8 mouse cellular contexts compared by ENCODE assay signal in genomic region chr5:29195570-29196263, GRCm38 (mm10). TPM values are rescaled to one million over a fixed set of nuclear protein-coding genes. Genes with fewer than 3 reads are reported as not detected.
DNase-seq lines count a peak whose midpoint lies in the region; ATAC-seq and TF ChIP-seq lines count a peak whose summit lies in the region.

Gene Rnf32 (plus strand): TSS chr5:29195992.

- H3K9ac ChIP-seq in intestine, postnatal 0 days (ENCODE audit: low read depth, low read length), result peak within 1 kb of the TSS; percentile 68

- no peaks in the 10 kb centered on the region for H3K27me3 ChIP-seq in intestine, postnatal 0 days (replicated peaks; ENCODE audit: control insufficient read depth, insufficient read depth, low read length)
- no peaks in the 10 kb centered on the region for H3K27me3 ChIP-seq in midbrain, embryonic 10.5 days (ENCODE audit: low read depth, poor library complexity, severe bottlenecking)

- intact Hi-C loops in left cerebral cortex, postnatal 36 days (cut with DNase I), result loop anchor here (5.0 to 10.0 kb wide), 3 partner anchors 341 to 728 kb away; partner anchors contain the start of genes Shh and Ube3c

- H3K4me3 ChIP-seq in intestine, postnatal 0 days (ENCODE audit: low read depth, low read length), result peak within 1 kb of the TSS; percentile 61
- H3K4me3 ChIP-seq in midbrain, embryonic 10.5 days, result peak within 1 kb of the TSS; percentile 74

- peak within 1 kb of the TSS; percentile 82 for H3K4me2 ChIP-seq in intestine, postnatal 0 days (replicated peaks; ENCODE audit: low read depth)

- peak; percentile 95 for ATAC-seq in intestine, postnatal 0 days

- no peaks in the 10 kb centered on the region for H3K9me3 ChIP-seq in intestine, postnatal 0 days (ENCODE audit: control insufficient read depth)
- no peaks in the 10 kb centered on the region for H3K9me3 ChIP-seq in midbrain, embryonic 10.5 days (replicated peaks)

- no peaks in the 10 kb centered on the region; the same call in 1 of the 2 replicates for H3K4me1 ChIP-seq in intestine, postnatal 0 days (replicated peaks; ENCODE audit: control insufficient read depth, insufficient read depth, low read length)
- peaks cover 31% of the 10 kb centered on the region for H3K4me1 ChIP-seq in midbrain, embryonic 10.5 days

- under 1% methylated on average over 67 of the region's 70 CpGs for WGBS in intestine, postnatal 0 days
- under 1% methylated on average over 69 of the region's 70 CpGs for WGBS in midbrain, embryonic 10.5 days

- peak within 1 kb of the TSS; percentile 74 for H3K27ac ChIP-seq in intestine, postnatal 0 days (ENCODE audit: low read depth, low read length)
- peak within 1 kb of the TSS; percentile 92 for H3K27ac ChIP-seq in midbrain, embryonic 10.5 days (replicated peaks)

- DNase-seq in adrenal gland, postnatal 10 days, result peak; percentile 91
- DNase-seq in embryo, embryonic 11.5 days (ENCODE audit: low read depth, low spot score), result peak; percentile 89
- peak; percentile 95 for DNase-seq in heart, adult 11 months
- peak; percentile 85 to 90 for DNase-seq in left cerebral cortex, postnatal 36 days (ENCODE audit: low spot score in 2 of 2)
- DNase-seq in midbrain, embryonic 10.5 days (ENCODE audit: low spot score), result peak; percentile 95
- peak; percentile 45 for DNase-seq in skeletal muscle tissue, adult 2 months (ENCODE audit: low read depth, low spot score)
- DNase-seq in yolk sac, embryonic 10.5 days (ENCODE audit: low spot score), result peak; percentile 96

- TF ChIP-seq CTCF in intestine, postnatal 0 days (IDR thresholded peaks at IDR 0.05; ENCODE audit: low read depth), result no peak

- no peaks in the 10 kb centered on the region for H3K36me3 ChIP-seq in intestine, postnatal 0 days (ENCODE audit: control insufficient read depth, insufficient read depth)
- no peaks in the 10 kb centered on the region for H3K36me3 ChIP-seq in midbrain, embryonic 10.5 days

RNA-seq across cellular contexts. Expression of gene Rnf32, which starts in this region (rescaled TPM):
- 1 to 10 TPM; 2.3 to 5.9 TPM for total RNA-seq in adrenal gland, postnatal 10 days (2021)
- polyA plus RNA-seq in intestine, postnatal 0 days (2015; fragmentation: Nextera tagmentation; extraction: Ambion mirVana), result 4.0 and 4.6 TPM in 2 replicates
- total RNA-seq in left cerebral cortex, postnatal 36 days (2021), result 10 to 100 TPM; 11.8 to 17.0 TPM
- polyA plus RNA-seq in midbrain, embryonic 10.5 days (2016; fragmentation: Nextera tagmentation; extraction: Ambion mirVana), result 7.0 and 8.4 TPM in 2 replicates

Comparison
In these comparisons a context has a peak if more than half of its experiments do, and no peak if none do; other contexts are left out.
1. Peak in every context shown above with its lines: DNase-seq, ATAC-seq, H3K4me3 ChIP-seq and H3K27ac ChIP-seq.
2. DNase-seq: peak in every context shown above with its lines; median percentile 96 in yolk sac, embryonic 10.5 days; 95 in heart, adult 11 months; 95 in midbrain, embryonic 10.5 days; 91 in adrenal gland, postnatal 10 days; 89 in embryo, embryonic 11.5 days; 88 in left cerebral cortex, postnatal 36 days; 45 in skeletal muscle tissue, adult 2 months.